Comparison of ENCODE assay signal across 18 mouse cellular contexts in genomic region chr14:54728823-54729653, GRCm38 (mm10). TPM values are rescaled to one million over a fixed set of nuclear protein-coding genes. Genes with fewer than 3 reads are reported as not detected.
DNase-seq lines count a peak whose midpoint lies in the region; ATAC-seq and TF ChIP-seq lines count a peak whose summit lies in the region.
"Had no signal": no experiment of that assay in that cellular context is flagged by ENCODE, and none has a peak within 500 bp of the region (broad histone marks: within the 10 kb centered on the region; RNA-seq: fewer than 3 reads in every experiment).

No protein-coding gene starts in this region.

- peaks cover 4% of the 10 kb centered on the region; the same call in 1 of the 2 replicates for H3K4me1 ChIP-seq in E14TG2a.4 (replicated peaks; ENCODE audit: low read depth, low read length)
- H3K4me1 ChIP-seq: heart, embryonic 13.5 days; hindbrain, embryonic 12.5 days; kidney, embryonic 15.5 days; limb, embryonic 13.5 days had no signal

- ATAC-seq in common myeloid progenitor, adult 5-6 weeks (replicated peaks; ENCODE audit: low read depth, poor library complexity, severe bottlenecking): peak; percentile 30; the same call in 1 of the 2 replicates

- H3K36me3 ChIP-seq in E14TG2a.4 (ENCODE audit: insufficient read depth, low read length): no peaks in the 10 kb centered on the region
- H3K36me3 ChIP-seq: heart, embryonic 13.5 days; hindbrain, embryonic 12.5 days; kidney, embryonic 15.5 days; limb, embryonic 13.5 days had no signal

- TF ChIP-seq CTCF in layer of hippocampus, adult 2 months (conservative IDR thresholded peaks at IDR 0.05): no peak
- no peak for TF ChIP-seq CTCF in E14TG2a.4 (conservative IDR thresholded peaks at IDR 0.05; ENCODE audit: low read length)

- H3K27ac ChIP-seq in layer of hippocampus, adult 2 months: peak overlapping the region; percentile 68; the same call in 1 of the 2 replicates
- H3K27ac ChIP-seq: heart, embryonic 13.5 days; hindbrain, embryonic 12.5 days; kidney, embryonic 15.5 days; limb, embryonic 13.5 days; stomach, postnatal 0 days had no signal

- no peak for DNase-seq in layer of hippocampus, adult 2 months (ENCODE audit: low spot score in 2 of 2)
- DNase-seq in layer of hippocampus, adult 11-12 months (ENCODE audit: low spot score): no peak
- peak; percentile 37 for DNase-seq in Muller cell, postnatal 12 days (ENCODE audit: inconsistent ontology term)
- DNase-seq in thymus, postnatal 4 days: no peak
- no peak for DNase-seq in embryo, embryonic 11 days
- DNase-seq: adrenal gland, postnatal 10 days; gastrocnemius, postnatal 10 days; lung, adult 18-20 months; spleen, adult 18-20 months had no signal

- peaks cover 28% of the 10 kb centered on the region for H3K9me3 ChIP-seq in E14TG2a.4 (ENCODE audit: low read length)
- H3K9me3 ChIP-seq: heart, embryonic 13.5 days; hindbrain, embryonic 12.5 days; kidney, embryonic 15.5 days; limb, embryonic 13.5 days had no signal

- 0 out of 2 replicates have a peak, but pooled peaks cover 11% of the 10 kb centered on the region for H3K27me3 ChIP-seq in E14TG2a.4 (ENCODE audit: insufficient read depth, low read length)
- H3K27me3 ChIP-seq: heart, embryonic 13.5 days; hindbrain, embryonic 12.5 days; kidney, embryonic 15.5 days; limb, embryonic 13.5 days had no signal

- no peak overlapping the region for H3K4me3 ChIP-seq in layer of hippocampus, adult 2 months
- H3K4me3 ChIP-seq in E14TG2a.4 (replicated peaks; ENCODE audit: low read length): 0 out of 2 replicates have a peak overlapping the region, but pooled peaks have one; percentile 13
- H3K4me3 ChIP-seq: heart, embryonic 13.5 days; hindbrain, embryonic 12.5 days; kidney, embryonic 15.5 days; limb, embryonic 13.5 days had no signal

RNA-seq across cellular contexts. Expression of gene Cebpe, which starts 17.1 kb away (rescaled TPM):
- not detected for total RNA-seq in layer of hippocampus, adult 2 months (2021)
- 1.2 and 4.9 TPM in 2 replicates for total RNA-seq in common myeloid progenitor, adult 5-6 weeks (2017)

RNA-seq across cellular contexts. Expression of gene Gm29776, which starts 30.4 kb away (rescaled TPM):
- total RNA-seq in layer of hippocampus, adult 2 months (2021): not detected
- total RNA-seq in common myeloid progenitor, adult 5-6 weeks (2017): 0.37 TPM in 1 of 2 replicates, not detected in the other
- total RNA-seq: adrenal gland, postnatal 10 days; CH12.LX; gastrocnemius, postnatal 10 days; megakaryocyte progenitor cell, adult 5-6 weeks had no signal

RNA-seq across cellular contexts. Expression of gene Acin1, which starts 42.3 kb away (rescaled TPM):
- 100 to 1,000 TPM; 223 to 242 TPM for total RNA-seq in layer of hippocampus, adult 2 months (2021)
- total RNA-seq in common myeloid progenitor, adult 5-6 weeks (2017): 238 and 282 TPM in 2 replicates

RNA-seq across cellular contexts. Expression of gene 1700123O20Rik, which starts 43.0 kb away (rescaled TPM):
- 10 to 100 TPM; 20.8 to 22.1 TPM for total RNA-seq in layer of hippocampus, adult 2 months (2021)
- total RNA-seq in common myeloid progenitor, adult 5-6 weeks (2017): 26.5 and 33.2 TPM in 2 replicates

RNA-seq across cellular contexts. Expression of gene Slc7a8, which starts 52.7 kb away (rescaled TPM):
- total RNA-seq in layer of hippocampus, adult 2 months (2021): 10 to 100 TPM; 49.4 to 54.1 TPM
- total RNA-seq in common myeloid progenitor, adult 5-6 weeks (2017): 4.4 and 5.5 TPM in 2 replicates
